Mouse (Mus musculus): ENCODE results near the gene Scnn1a. TPM values are rescaled to one million over a fixed set of nuclear protein-coding genes. Genes with fewer than 3 reads are reported as not detected.
A peak's percentile ranks its signal among the peaks of the same experiment; 100 is the strongest.
"Not testable (repeated sequence)": the region's sequence is repeated elsewhere in the genome, so short reads cannot be mapped to it uniquely, and the experiment has no call there.

Gene Scnn1a
- 0.21 and 0.28 TPM in 2 replicates for polyA plus RNA-seq (2014; fragmentation: Nextera tagmentation; extraction: Ambion mirVana)

DNA sequence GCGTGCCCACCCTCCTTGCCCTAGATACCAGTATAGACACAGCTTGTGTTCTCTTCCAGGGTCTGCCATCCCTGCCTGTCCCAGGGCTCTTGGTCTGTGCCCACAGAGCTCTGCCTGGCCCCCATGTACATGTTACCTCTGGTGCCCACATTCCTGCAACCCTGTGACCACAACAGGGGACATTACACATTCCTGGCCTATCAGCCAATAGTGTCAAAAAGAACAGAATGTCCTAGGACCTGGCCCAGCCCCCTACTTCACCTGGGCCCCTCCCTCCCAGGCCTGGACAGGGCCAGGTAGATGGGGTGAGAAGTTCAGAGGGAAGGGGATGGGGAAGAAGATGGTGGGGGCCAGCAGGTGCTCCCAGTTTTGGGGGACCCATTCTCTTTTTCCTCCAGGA lies at the start of gene Scnn1a:
Gene Scnn1a (plus strand): TSS at position 337 of the 400 bp plus-strand sequence.
- Histone ChIP-seq H3K36me3 (ENCODE audit: control insufficient read depth, insufficient read depth, low read length) (no peaks in the 10 kb centered on the region), H3K4me3 (ENCODE audit: low read depth, low read length) (no peak within 1 kb of the TSS), H3K4me1 (replicated peaks; ENCODE audit: control insufficient read depth, insufficient read depth, low read length) (0 out of 2 replicates have a peak, but pooled peaks cover 2% of the 10 kb centered on the region), H3K4me2 (ENCODE audit: low read depth, low read length, severe bottlenecking) (no peak within 1 kb of the TSS), H3K9me3 (ENCODE audit: control insufficient read depth, low read length) (no peaks in the 10 kb centered on the region), H3K27ac (ENCODE audit: low read depth, low read length) (no peak within 1 kb of the TSS), H3K27me3 (ENCODE audit: control insufficient read depth, insufficient read depth, low read length) (peaks cover 15% of the 10 kb centered on the region), H3K9ac (ENCODE audit: low read length) (no peak within 1 kb of the TSS)
- 74% methylated on average over 1 of the region's 1 CpGs for WGBS
- no peak for ATAC-seq (replicated peaks; ENCODE audit: low FRiP score)
- no peak for DNase-seq (ENCODE audit: low spot score)

DNA sequence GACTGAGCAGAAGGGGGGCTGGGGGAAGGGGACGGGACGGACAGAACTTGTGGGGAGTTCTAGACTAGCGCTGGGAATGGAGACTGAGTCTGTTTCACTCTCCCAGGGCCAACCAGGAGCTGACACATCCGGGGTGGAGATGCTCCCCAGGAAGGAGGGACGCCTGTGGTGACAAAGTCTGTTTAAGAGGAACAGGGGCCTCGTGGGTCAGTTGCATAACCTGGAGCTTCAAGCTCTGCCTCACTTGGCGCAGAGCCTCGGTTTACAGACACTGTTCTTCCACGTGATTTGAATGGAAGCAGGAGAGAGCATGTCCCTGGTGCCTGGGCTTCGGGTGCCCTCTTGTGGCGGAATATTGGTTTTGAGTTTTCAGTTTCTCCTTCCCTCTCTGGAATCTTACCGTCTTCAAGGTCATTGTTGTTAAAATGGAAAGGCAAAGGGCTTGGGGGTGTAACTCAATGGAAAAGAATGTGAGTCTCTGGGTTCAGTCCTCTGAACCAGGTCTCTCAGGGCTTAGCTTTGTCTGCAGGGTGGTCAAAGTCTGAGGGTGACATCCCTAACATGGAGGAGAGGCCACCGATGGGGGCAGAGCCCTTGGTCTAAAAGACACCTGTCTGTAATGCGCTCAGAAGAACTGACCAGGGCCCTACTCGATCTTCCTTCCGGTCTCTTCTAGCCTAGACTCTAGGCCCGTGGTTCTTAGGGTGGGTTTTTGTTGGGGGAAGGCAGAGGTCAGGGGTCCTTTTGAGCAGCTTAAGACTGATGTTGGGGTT lies 48.8 kb upstream of the Scnn1a start:
- H3K9me3 ChIP-seq (ENCODE audit: control insufficient read depth, low read length): no peaks in the 10 kb centered on the region
- H3K9ac ChIP-seq (ENCODE audit: low read length): peak overlapping the region; percentile 33; the same call in 1 of the 2 replicates
- no peak overlapping the region for H3K4me3 ChIP-seq (ENCODE audit: low read depth, low read length)
- WGBS: 23% methylated on average over 17 of the region's 17 CpGs
- no peaks in the 10 kb centered on the region for H3K27me3 ChIP-seq (ENCODE audit: control insufficient read depth, insufficient read depth, low read length)
- peak overlapping the region; percentile 24; the same call in 1 of the 2 replicates for H3K4me2 ChIP-seq (ENCODE audit: low read depth, low read length, severe bottlenecking)
- ATAC-seq (replicated peaks; ENCODE audit: low FRiP score) (peak; percentile 88), DNase-seq (ENCODE audit: low spot score) (peak; percentile 89)
- no peaks in the 10 kb centered on the region for H3K36me3 ChIP-seq (ENCODE audit: control insufficient read depth, insufficient read depth, low read length)
- H3K27ac ChIP-seq (ENCODE audit: low read depth, low read length): no peak overlapping the region
- no peaks in the 10 kb centered on the region for H3K4me1 ChIP-seq (replicated peaks; ENCODE audit: control insufficient read depth, insufficient read depth, low read length)

DNA sequence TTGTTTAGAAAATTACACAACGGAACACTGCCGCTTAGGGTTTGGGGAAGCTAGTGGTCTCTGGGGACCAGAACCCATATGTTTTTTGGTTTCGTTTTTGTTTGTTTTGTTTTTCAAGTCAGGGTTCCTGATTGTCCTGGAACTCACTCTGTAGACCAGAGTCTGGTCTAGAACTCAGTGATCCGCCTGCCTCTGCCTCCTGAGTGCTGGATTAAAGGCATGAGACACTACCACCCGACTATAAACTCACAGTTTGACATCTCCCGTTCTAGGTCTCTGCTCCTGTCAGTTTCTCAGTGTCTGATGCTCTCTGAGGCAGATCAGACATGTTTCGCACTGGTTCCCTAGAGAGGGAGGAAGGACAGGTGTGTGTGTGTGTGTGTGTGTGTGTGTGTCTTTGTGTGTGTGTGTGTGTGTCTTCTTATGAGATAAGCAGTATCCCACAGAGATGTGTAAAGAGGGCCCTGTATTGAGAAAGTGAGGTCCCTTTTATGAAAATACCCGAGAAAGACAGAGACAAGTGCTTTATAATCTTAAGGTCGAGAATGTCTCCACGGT lies 48.2 kb upstream of the Scnn1a start:
- Histone ChIP-seq H3K4me1 (replicated peaks; ENCODE audit: control insufficient read depth, insufficient read depth, low read length) (no peaks in the 10 kb centered on the region), H3K4me3 (ENCODE audit: low read depth, low read length) (no peak overlapping the region), H3K27me3 (ENCODE audit: control insufficient read depth, insufficient read depth, low read length) (no peaks in the 10 kb centered on the region), H3K36me3 (ENCODE audit: control insufficient read depth, insufficient read depth, low read length) (no peaks in the 10 kb centered on the region), H3K27ac (ENCODE audit: low read depth, low read length) (no peak overlapping the region), H3K9me3 (ENCODE audit: control insufficient read depth, low read length) (no peaks in the 10 kb centered on the region), H3K9ac (ENCODE audit: low read length) (no peak overlapping the region), H3K4me2 (ENCODE audit: low read depth, low read length, severe bottlenecking) (no peak overlapping the region)
- 80% methylated on average over 10 of the region's 10 CpGs for WGBS
- ATAC-seq (replicated peaks; ENCODE audit: low FRiP score) (no peak), DNase-seq (ENCODE audit: low spot score) (no peak)

DNA sequence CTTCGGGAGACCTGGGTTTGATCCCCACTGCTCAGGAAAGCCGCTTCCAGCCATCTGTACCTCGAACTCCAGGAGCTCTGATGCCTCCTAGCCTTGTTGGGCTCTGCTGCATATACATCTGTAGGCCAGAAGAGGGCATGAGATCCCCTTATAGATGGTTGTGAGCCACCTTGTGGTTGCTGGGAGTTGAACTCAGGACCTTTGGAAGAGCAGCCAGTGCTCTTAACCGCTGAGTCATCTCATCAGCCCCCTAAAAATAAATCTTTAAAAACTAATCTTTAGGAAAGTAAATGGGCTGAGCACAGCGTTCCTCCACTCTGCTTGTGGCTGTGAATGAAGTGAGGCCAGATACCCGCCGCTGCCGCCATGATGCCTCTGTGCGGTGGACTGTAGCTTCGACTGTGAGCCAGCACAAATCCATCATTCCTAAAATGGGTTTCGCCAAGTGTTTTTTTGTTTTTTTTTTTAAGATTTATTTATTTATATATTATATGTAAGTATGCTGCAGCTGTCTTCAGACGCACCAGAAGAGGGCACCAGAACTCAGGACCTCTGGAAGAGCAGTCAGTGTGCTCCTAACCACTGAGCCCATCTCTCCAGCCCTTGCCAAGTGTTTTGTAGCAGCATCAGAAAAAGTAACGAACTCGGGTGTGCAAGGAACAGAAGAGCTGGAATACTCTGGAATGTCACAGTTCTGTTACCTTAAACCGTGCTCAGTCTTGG lies 45.5 kb upstream of the Scnn1a start:
- WGBS: 63% methylated on average over 15 of the region's 15 CpGs
- no peak for DNase-seq (ENCODE audit: low spot score)

DNA sequence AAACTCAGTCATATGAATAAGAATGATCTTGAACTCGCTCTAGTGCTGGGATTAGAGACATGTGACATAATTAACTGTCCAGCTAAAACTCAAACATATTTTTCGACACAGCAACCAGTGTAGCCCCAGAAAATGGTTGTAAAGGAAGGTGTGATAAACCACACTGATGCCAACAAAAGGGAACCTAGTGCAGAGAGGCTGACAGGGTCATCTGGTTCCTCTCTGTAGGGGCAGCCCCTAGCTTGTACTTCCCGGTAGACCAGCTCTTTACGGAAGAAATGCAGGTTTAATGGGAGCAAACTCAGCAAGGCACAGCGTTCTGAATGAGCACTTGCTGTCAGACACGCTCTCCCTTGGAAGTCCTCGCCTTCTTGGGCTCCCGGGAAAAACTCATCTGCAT lies 40.7 kb upstream of the Scnn1a start:
- Histone ChIP-seq H3K4me3 (ENCODE audit: low read depth, low read length) (no peak overlapping the region), H3K9me3 (ENCODE audit: control insufficient read depth, low read length) (no peaks in the 10 kb centered on the region), H3K4me1 (replicated peaks; ENCODE audit: control insufficient read depth, insufficient read depth, low read length) (no peaks in the 10 kb centered on the region), H3K27ac (ENCODE audit: low read depth, low read length) (no peak overlapping the region), H3K4me2 (ENCODE audit: low read depth, low read length, severe bottlenecking) (no peak overlapping the region), H3K36me3 (ENCODE audit: control insufficient read depth, insufficient read depth, low read length) (no peaks in the 10 kb centered on the region), H3K27me3 (ENCODE audit: control insufficient read depth, insufficient read depth, low read length) (no peaks in the 10 kb centered on the region), H3K9ac (ENCODE audit: low read length) (no peak overlapping the region)
- 74% methylated on average over 8 of the region's 8 CpGs for WGBS
- ATAC-seq (replicated peaks; ENCODE audit: low FRiP score) (no peak), DNase-seq (ENCODE audit: low spot score) (no peak)

More for the DNA sequence above, 45.5 kb upstream of the Scnn1a start:
- Histone ChIP-seq H3K9ac (ENCODE audit: low read length) (no peak overlapping the region), H3K4me1 (replicated peaks; ENCODE audit: control insufficient read depth, insufficient read depth, low read length) (no peaks in the 10 kb centered on the region), H3K9me3 (ENCODE audit: control insufficient read depth, low read length) (no peaks in the 10 kb centered on the region), H3K4me3 (ENCODE audit: low read depth, low read length) (no peak overlapping the region), H3K36me3 (ENCODE audit: control insufficient read depth, insufficient read depth, low read length) (no peaks in the 10 kb centered on the region), H3K27me3 (ENCODE audit: control insufficient read depth, insufficient read depth, low read length) (no peaks in the 10 kb centered on the region), H3K27ac (ENCODE audit: low read depth, low read length) (no peak overlapping the region), H3K4me2 (ENCODE audit: low read depth, low read length, severe bottlenecking) (no peak overlapping the region)
- no peak for ATAC-seq (replicated peaks; ENCODE audit: low FRiP score)

DNA sequence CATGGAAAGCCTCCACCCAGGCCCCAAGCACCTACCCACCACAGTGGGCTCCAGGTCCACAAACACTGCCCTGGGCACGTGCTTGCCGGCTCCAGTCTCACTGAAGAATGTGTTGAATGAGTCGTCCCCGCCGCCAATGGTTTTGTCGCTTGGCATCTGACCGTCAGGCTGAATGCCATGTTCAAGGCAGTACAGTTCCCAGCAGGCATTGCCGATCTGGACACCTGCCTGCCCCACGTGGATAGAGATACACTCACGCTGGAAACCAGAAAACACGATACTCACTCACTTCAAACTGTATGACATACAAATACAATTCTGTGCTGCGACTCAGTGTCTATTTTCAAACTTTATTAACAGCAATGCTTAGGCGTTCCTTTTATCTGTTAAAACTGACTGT lies 37.7 kb upstream of the Scnn1a start:
- H3K36me3 ChIP-seq (ENCODE audit: control insufficient read depth, insufficient read depth, low read length); H3K27me3 ChIP-seq (ENCODE audit: control insufficient read depth, insufficient read depth, low read length); ATAC-seq (replicated peaks; ENCODE audit: low FRiP score); H3K9me3 ChIP-seq (ENCODE audit: control insufficient read depth, low read length); DNase-seq (ENCODE audit: low spot score); H3K4me2 ChIP-seq (ENCODE audit: low read depth, low read length, severe bottlenecking); H3K27ac ChIP-seq (ENCODE audit: low read depth, low read length); H3K4me1 ChIP-seq (replicated peaks; ENCODE audit: control insufficient read depth, insufficient read depth, low read length); H3K9ac ChIP-seq (ENCODE audit: low read length); H3K4me3 ChIP-seq (ENCODE audit: low read depth, low read length): not testable (repeated sequence)
- WGBS: 93% methylated on average over 13 of the region's 13 CpGs

DNA sequence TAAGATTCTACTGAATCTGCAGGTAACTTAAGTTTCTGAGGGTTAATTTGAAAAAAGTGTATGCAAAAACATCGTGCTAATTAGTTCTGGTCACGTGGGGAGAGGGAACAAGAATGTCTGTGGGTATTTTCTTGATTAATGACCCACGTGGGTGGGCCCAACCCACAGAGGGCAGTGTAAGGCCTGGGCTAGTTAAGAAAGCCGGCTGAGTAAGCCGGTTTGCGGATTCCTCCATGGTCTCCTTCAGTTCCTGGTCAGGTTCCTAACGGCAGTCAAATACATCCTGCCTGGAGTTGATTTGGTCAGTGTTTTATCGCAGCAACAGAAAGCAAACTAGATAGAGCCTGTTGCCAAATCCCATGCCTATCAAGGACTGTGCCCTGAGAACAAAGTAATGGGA lies 36.2 kb upstream of the Scnn1a start:
- WGBS: 66% methylated on average over 8 of the region's 8 CpGs
- Histone ChIP-seq H3K36me3 (ENCODE audit: control insufficient read depth, insufficient read depth, low read length) (no peaks in the 10 kb centered on the region), H3K27me3 (ENCODE audit: control insufficient read depth, insufficient read depth, low read length) (no peaks in the 10 kb centered on the region), H3K4me2 (ENCODE audit: low read depth, low read length, severe bottlenecking) (no peak overlapping the region), H3K27ac (ENCODE audit: low read depth, low read length) (no peak overlapping the region), H3K9me3 (ENCODE audit: control insufficient read depth, low read length) (no peaks in the 10 kb centered on the region), H3K9ac (ENCODE audit: low read length) (no peak overlapping the region), H3K4me3 (ENCODE audit: low read depth, low read length) (no peak overlapping the region), H3K4me1 (replicated peaks; ENCODE audit: control insufficient read depth, insufficient read depth, low read length) (no peaks in the 10 kb centered on the region)
- ATAC-seq (replicated peaks; ENCODE audit: low FRiP score) (no peak), DNase-seq (ENCODE audit: low spot score) (no peak)

DNA sequence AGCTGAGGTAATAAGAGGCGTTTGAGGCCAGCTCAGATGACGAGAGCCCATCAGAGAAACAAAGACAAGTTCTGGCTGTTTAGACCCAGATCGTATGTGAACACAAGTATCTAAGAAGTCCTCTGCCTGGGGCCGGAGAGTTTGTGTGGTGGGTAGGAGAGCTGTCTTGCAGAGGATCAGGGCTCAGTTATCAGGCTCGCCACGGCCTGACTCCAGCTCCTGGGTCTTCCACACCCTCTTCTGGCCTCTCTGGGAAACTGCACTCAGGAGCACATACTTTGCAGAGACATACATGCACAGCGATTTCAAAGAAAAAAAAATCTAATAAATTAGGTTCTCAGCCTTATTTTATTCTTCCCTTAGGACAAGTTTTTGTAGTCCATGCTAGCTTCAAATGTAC lies 35.7 kb upstream of the Scnn1a start:
- no peak for DNase-seq (ENCODE audit: low spot score)
- WGBS: 90% methylated on average over 7 of the region's 7 CpGs
- no peak overlapping the region for H3K4me2 ChIP-seq (ENCODE audit: low read depth, low read length, severe bottlenecking)
- H3K27ac ChIP-seq (ENCODE audit: low read depth, low read length): no peak overlapping the region
- H3K9me3 ChIP-seq (ENCODE audit: control insufficient read depth, low read length): no peaks in the 10 kb centered on the region
- no peaks in the 10 kb centered on the region for H3K27me3 ChIP-seq (ENCODE audit: control insufficient read depth, insufficient read depth, low read length)
- H3K36me3 ChIP-seq (ENCODE audit: control insufficient read depth, insufficient read depth, low read length): no peaks in the 10 kb centered on the region
- H3K4me1 ChIP-seq (replicated peaks; ENCODE audit: control insufficient read depth, insufficient read depth, low read length): no peaks in the 10 kb centered on the region
- no peak overlapping the region for H3K4me3 ChIP-seq (ENCODE audit: low read depth, low read length)
- H3K9ac ChIP-seq (ENCODE audit: low read length): no peak overlapping the region
- ATAC-seq (replicated peaks; ENCODE audit: low FRiP score): no peak
